Mouse (Mus musculus) cerebellum, adult 18-20 months (tissue): ENCODE measurements around the gene Ckb.
"Not testable (repeated sequence)": the region's sequence is repeated elsewhere in the genome, so short reads cannot be mapped to it uniquely, and the experiment has no call there.

Experiments
- DNase-seq, 2 experiments: peaks; one replicate each; pipeline ENCODE4 v3.0.0; 2021

Ckb gene

DNA sequence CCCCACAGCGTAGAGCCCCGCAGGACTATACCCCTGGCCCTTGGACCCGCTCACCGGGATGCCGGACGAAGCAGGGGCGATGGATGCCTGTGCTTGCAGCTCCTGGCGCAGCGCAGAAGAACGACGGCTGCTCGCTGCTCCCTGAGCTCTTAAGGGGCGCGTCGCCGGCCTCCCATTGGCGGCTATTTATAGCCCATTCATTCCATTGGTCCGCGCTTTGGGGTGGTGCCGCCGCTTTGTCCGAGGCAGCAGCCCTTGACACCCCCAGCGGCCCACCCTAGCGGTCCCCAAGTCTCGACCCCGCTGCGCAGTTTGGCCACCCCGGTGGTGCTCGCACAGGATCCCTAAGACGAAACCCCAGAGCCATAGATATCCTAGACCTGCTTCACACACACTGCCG is at the start of gene Ckb:
Ckb (minus strand) TSS at position 163 of the 400 bp plus-strand sequence.
- peak; percentile 93 to 94 for DNase-seq

DNA sequence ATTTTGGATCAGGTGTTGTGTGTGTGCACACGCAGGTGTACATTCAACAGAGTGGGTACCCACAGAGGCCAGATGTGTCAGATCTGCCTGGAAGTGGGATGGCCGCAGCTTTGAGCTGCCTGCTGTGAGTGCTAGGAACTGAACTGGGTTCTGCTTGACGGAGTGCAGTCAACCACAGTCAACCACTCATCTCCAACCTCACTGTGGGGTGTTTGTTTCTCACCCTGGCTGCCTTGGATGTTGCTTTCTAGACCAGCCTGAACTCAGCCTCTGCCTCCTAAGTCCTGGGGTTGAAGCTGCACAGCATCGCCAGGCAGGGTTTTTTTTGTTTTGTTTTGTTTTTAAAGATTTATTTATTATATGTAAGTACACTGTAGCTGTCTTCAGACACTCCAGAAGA is 48.1 kb upstream of the Ckb start:
- DNase-seq, result no peak

DNA sequence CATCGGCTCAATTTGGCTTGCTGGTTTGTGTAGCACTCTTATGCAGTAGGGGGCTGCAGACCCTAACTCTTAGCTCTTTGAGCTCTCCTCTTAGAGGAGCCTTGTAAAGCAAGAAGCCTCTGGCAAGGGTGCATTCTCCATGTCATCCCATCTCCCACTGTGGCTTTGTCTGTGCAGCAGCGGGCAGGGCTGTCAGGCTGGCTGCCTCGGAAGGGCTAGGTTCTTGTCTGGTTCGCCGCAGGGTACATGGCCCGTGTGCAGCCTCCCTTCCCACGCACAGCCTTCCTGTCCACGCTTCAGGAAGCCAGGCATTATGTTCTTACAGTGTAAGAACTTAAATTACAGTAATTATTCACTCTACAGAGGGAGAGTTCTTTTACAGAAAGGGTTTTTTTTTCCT is 46.5 kb upstream of the Ckb start:
- peak; percentile 67 to 73 for DNase-seq

DNA sequence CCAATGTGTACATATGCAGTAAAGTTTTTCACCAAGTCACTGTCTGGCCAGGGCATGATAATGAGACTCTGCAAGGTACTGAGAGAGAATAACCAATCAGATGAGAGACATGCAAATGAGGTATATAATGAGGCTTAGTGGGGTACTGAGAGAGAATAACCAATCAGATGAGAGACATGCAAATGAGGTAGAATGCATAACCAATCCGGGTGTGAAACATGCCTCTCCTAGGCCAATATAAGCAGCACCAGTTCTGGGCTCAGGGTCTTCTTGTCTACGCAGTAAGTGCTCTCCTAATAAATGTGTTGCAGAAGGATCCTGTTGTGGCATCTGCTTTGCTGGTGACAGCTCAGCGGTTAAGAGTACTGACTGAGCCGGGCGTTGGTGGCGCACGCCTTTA is 44.4 kb upstream of the Ckb start:
- DNase-seq, result no peak

DNA sequence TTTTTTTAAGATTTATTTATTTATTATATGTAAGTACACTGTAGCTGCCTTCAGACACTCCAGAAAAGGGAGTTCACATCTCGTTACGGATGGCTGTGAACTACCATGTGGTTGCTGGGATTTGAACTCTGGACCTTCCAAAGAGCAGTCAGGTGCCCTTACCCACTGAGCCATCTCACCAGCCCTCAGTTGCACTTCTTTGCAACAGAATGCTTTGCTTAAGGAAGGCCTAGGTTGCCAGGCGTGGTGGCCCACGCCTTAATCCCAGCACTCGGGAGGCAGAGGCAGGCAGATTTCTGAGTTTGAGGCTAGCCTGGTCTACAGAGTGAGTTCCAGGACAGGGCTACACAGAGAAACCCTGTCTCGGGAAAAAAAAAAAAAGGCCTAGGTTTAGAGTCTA is 41.7 kb upstream of the Ckb start:
- not testable (repeated sequence) for DNase-seq

DNA sequence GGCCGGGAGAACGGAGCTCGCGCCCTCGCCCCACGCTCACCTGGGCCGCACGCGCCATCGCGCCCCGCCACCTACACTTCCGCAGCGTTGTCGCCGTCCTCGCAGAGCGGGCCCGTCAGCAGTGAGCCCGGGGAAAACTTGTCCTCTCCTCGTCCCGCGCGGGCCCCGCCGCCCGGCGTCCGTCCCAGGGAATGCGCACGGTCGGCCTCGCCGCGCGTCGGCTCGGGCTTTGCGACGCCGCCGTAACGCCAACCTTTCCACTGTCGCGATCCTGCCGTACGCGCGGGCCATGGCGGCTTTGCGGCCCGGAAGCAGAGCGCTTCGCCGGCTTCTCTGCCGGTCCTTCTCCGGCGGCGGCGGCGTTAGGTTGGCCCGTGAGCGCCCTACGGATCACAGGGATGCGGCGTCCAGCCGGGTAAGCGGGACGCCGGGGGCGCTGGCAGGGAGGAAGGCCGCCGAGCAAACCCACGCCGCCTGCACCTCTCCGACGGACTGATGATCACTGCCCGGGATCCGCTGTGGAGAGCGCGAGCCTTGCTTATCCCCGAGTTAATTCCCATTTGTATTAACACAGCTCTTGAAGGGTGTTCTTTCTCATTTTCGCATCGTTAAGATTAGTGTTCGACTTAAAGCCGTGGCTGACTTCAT is 41.0 kb upstream of the Ckb start, which contains the start of the genes Bag5 and Apopt1:
Bag5 (minus strand) TSS at position 254 of the 648 bp plus-strand sequence.
Apopt1 (plus strand) TSS at position 258 of the 648 bp plus-strand sequence.
- DNase-seq, result peak; percentile 89 to 95

GRCm38 (mm10) chr12:111712476-111712875 is 40.3 kb upstream of the Ckb start:
- no peak for DNase-seq

DNA sequence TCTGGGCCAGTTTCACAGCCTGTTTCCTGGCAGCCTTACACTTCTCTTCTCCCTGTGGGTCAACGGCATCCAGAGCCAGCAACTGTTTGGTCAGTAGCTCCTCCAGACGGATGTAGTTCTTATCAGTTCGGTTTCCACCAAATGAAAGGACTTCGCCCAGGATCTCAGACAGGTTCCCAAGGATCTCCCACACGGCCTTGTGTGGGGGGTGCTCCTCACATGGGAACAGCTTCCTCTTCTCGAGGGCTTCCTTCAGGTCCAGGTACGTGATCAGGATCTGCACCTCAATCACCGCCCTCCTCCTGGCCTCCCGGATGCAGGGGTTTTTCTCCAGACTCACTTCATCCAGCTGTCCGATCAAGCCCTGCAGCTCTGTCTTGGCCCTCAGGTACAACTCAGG is 38.0 kb upstream of the Ckb start:
- DNase-seq, result no peak

- no peak for DNase-seq
These were observed 36.0 kb upstream of the Ckb start for GRCm38 (mm10) chr12:111708181-111708580.

- DNase-seq, result no peak
These were observed 33.2 kb upstream of the Ckb start for GRCm38 (mm10) chr12:111705186-111705973.

DNA sequence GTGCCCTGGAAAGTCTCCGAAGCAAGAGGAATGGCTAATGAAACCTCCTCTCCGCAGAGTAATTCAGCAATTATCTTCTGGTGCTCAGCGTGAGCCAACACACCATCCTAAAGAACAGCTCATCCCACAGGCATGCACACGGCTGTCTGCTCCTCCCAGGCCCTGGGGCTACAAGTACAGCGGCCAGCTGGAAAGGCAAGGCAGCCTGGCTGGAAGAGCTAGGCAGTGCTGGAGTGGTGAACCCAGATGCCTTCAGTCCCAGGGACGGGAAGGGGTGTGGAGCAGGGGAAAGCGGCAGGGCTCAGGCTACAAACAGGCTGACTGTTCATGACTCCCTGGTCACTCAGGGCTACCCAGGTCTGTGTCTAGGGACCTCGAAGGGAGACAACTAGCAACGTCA is 32.5 kb upstream of the Ckb start:
- DNase-seq, result no peak

GRCm38 (mm10) chr12:111703301-111703700 is 31.2 kb upstream of the Ckb start:
- no peak for DNase-seq

DNA sequence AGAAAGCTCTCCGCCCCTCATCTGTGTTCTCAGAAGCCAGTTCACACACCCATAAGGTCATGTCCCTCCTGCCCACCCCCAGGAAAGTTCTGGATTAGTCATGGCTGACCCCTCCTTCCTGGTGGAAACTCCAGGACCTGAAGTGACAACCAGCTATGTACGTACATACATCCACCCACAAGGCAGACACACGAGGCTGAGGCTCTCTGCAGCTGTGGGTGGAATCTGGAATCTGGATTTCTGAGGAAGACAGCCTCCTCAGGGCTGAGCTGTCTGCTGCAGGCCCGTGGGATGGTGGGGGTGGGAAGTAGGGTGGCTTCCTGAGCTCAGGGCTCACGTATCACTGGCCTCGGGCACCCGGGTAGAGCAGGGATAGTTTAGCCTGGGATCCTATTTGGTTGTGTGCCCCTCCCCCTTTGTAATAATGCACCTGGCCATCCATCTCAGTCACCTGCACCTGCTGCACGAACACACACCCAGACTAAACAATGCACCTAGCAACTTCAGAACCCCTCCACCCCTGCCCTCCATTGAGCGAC is 28.9 kb upstream of the Ckb start:
- DNase-seq, result no peak

GRCm38 (mm10) chr12:111699542-111699941 is 27.4 kb upstream of the Ckb start:
- no peak for DNase-seq

- peak; percentile 73 to 74 for DNase-seq
These were observed 26.3 kb upstream of the Ckb start for GRCm38 (mm10) chr12:111698346-111698913.

- no peak for DNase-seq
These were observed 25.6 kb upstream of the Ckb start for GRCm38 (mm10) chr12:111697708-111698107.

DNA sequence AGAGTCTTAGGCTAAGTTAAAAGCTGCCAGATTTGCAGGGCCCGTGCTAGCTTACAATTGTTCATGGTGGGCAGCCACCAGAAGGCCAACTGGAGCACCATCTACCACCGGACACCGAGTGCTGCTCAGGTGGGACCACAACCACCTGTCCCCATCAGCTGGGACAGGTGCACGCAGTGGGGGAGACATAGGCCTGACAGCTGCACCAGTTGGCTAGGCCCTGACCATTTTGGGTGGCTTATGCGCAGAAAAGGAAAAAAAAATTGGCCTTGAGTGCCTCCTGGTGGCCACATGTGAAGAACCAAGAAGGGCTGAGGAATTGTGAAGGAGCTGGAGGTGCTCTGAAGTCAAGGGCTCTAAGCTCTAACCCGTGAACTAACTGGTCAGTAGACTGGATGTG is 24.1 kb upstream of the Ckb start:
- peak; percentile 83 to 89 for DNase-seq

DNA sequence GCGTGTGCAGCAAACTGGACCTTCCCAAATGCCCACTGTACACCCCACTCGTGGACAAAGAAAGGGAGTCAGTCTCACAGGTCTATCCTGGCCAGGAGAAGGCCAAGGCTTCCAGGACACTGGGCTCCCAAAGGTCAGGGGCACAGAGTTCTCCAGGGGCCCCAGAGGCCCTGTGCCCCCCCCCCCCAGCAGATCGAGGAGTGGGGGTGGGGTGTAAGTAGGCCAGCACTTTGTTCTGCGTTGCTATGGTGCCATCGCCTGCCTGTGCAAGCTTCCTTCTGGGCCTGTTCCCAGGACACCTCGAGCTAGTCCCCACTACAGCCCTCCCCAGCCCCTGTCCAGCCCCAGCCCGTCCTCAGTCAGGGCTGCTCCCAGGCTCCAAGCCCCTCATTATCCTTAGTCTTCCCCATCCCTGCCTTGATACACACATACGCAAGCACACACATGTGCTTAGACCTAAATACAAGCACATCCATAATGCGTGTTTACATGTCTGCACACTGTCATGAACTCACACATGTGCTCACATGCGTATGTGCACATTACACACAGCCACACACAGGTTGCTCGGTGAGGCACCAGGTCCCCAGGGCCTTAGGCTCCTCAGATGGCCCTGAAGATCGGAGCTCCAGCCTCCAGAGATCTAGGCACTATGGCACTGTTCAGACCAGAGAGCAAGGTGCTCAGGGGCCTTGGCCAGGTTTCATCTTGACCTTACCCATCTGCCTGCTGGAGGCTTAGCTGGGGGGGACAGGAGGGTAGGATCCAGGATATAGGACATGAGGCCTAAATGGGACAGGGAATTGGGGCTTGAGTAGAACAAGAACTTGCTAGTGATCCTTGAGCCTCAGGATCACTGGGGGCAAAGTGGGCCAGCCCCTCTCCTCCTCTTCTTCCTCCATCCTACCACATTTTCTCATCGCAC is 23.0 kb upstream of the Ckb start:
- DNase-seq, result peak; percentile 45 to 48

GRCm38 (mm10) chr12:111694271-111694781 is 22.2 kb upstream of the Ckb start:
- DNase-seq, result peak in 1 of 2 experiments; percentile 40

DNA sequence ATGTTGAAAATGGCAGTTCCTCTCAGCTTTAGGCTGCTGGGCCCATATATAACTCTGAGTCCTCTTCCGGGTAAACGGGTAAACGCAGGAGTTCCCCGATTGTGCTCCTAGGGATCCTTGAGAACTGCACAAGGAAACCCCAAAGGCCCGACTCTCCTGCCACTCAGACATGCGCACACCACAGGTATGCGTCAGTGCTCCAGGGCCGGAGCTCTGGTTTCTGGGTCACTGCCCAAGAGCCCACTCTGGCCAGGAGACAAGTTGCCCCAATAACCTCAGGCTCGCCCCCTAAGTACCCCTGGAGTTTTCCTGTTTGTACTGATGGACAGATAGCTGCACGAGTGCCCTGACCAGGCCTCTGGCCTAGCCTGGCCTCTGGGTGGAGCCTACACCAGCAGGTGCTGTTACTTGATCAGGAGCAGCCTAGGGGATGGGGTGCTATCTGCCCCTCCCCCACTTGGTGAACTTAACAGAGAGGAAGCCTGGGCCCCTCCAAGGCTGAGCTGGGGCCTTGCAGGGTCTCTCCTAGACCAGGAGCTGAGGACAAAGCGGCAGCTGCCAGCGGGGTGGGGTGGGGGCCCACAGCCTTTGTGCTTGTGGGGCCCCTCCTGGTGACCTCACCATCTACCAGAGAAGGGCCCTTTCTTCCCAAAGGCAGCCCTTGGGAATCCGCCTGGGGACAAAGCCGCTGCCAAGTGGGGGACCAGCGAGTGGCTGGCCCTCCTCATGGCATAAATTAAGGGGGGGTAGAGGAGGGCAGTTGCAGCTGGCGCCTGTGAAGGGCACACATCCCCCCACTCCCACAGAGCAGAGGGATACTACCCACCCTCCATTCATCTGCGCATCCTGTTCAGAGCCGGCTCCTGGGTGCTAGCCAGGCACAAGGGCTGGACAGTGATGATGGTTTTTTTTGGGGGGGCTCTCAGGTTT is 21.5 kb upstream of the Ckb start:
- DNase-seq, result peak; percentile 50 to 57

DNA sequence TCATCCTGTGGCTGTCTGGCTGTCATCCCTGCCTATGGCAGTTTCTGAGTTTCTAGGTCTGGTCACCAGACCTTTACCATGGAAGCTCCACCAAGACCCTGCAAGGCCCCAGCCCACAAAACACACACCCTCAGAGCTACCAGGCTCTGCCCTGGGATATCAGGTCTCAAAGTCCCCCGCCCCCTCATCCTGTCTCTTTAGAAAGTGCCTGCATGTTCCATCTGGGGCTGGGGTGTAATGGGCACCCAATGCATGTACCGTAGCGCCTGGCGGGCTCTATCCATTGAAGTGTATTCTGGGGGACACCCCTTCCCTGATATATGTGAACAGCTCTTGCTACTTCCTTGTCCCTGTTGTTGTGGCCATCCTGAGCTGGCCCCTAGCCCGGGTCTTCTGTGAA is 20.8 kb upstream of the Ckb start:
- no peak for DNase-seq
